Mouse (Mus musculus): ENCODE measurements around the gene Rnf169.

Gene Rnf169

GRCm38 (mm10) chr7:99946356-99946755, 33.9 kb downstream of the Rnf169 start:
- peak; percentile 17 for DNase-seq (ENCODE audit: low spot score)

DNA sequence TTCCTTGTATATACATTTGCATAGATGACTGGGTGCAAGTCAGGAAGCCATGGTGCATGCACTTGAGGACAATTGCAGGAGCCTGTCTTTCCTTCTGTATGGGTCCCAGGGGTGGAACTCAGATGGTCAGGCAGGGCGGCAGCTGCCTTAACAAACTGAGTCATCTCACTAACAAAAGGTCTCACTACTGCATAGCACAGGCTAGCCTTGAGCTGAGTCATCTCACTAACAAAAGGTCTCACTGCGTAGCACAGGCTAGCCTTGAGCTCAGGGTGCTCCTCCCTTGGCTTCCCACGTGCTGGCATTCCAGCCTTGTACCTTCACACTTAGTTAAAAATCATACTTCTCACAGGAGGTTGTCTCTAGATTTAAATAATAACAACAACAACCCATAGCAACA, 34.3 kb downstream of the Rnf169 start:
- peak; percentile 4 for DNase-seq (ENCODE audit: low spot score)

DNA sequence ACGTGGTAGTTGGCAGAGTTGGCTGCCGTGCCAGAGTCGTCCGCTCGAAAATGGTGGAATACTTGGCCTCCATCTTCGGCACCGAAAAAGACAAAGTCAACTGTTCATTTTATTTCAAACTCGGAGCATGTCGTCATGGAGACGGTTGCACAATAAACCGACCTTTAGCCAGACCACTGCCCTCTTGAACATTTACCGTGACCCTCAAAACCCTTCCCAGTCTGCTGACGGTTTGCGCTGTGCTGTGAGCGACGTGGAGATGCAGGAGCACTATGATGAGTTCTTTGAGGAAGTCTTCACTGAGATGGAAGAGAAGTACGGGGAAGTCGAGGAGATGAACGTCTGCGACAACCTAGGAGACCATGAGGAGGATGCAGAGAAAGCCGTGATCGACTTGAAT, 35.2 kb downstream of the Rnf169 start:
- peak; percentile 15 for DNase-seq (ENCODE audit: low spot score)

- DNase-seq (ENCODE audit: low spot score): no peak
Measured at GRCm38 (mm10) chr7:99944520-99944919, 35.7 kb downstream of the Rnf169 start.

- DNase-seq (ENCODE audit: low spot score): no peak
Measured at GRCm38 (mm10) chr7:99940669-99941068, 39.6 kb downstream of the Rnf169 start.

DNA sequence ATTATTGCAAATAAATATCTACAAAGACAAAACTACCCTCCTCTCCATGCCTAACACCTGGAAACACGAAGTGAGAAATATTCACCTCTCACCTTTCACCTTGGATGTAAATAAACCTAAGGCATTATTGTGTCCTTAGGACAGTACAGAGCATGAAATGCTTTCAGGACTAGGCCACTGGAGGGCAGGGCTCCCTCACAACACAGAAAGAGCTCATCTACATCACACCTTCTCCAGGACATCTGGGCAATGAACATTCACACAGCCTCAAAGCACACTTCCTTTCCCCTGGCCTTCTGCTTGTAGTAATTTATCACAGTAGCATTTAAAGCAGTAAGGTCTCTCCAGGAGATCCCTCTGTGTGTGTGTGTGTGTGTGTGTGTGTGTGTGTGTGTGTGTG, 44.5 kb downstream of the Rnf169 start:
- peak; percentile 33 for DNase-seq (ENCODE audit: low spot score)

DNA sequence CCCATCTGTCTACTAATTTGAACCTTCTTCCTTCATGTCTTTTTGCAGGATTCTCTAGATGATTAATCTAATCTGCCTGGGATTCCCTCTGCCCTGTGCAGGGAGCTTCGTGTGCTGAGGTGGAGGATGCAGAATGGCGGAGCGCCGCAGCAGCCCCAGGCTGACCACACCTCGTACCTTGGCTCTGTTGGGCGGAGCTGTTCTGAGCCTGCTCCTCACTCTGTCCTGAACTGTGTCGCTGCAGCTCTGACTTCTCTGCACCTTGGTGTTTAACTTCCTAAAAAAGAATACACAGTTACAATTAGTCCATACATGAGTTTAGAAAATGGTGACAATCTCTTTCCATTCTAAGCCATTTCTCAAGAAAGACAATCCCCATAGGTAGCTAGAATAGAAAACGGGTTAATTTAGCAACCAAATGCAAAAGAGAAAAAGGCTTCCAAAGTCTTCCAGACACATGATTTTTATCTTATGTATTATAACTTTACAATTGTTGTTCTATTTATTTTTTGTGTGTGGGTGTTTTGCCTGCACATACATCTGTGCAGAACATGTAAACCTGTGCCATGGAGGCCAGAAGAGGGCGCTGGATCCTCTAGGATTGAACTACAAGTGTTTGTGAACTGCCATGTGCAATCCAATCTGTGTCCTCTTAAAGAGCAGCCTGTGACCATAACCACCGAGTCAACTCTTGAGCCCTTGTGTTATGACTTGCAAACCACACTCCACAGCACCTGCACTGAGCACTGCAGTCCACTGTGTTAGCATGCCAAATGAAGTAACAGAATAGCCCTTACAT, 53.1 kb downstream of the Rnf169 start:
- peak; percentile 77 for DNase-seq (ENCODE audit: low spot score)

GRCm38 (mm10) chr7:99920416-99920815, 59.8 kb downstream of the Rnf169 start:
- no peak for DNase-seq (ENCODE audit: low spot score)

- no peak for DNase-seq (ENCODE audit: low spot score)
Measured at GRCm38 (mm10) chr7:99919971-99920370, 60.3 kb downstream of the Rnf169 start.

GRCm38 (mm10) chr7:99919164-99919563, 61.1 kb downstream of the Rnf169 start:
- no peak for DNase-seq (ENCODE audit: low spot score)

- peak; percentile 50 for DNase-seq (ENCODE audit: low spot score)
Measured at GRCm38 (mm10) chr7:99917320-99917844, 62.9 kb downstream of the Rnf169 start.

- DNase-seq (ENCODE audit: low spot score): peak; percentile 70
Measured at GRCm38 (mm10) chr7:99916741-99917319, 63.4 kb downstream of the Rnf169 start.

DNA sequence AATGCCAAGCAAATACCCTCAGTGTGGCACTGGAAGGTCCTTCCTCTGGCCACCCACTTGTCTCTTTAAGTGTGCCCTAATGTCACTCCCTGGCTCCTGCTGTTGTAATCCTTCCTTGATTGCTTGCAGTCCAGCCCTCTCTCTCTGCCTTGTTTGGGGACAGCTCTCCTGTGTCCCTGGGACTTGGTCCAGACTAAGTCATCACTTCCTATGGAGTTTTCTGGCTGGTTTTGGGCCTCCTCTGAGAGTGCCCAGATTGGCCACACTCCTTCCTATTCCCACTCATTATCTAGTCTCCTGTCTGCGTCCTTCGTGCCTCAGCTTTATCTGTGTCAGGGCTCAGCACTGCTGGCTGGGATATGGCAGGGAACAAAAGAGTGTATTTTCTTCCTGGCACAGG, 64.7 kb downstream of the Rnf169 start:
- DNase-seq (ENCODE audit: low spot score): no peak

DNA sequence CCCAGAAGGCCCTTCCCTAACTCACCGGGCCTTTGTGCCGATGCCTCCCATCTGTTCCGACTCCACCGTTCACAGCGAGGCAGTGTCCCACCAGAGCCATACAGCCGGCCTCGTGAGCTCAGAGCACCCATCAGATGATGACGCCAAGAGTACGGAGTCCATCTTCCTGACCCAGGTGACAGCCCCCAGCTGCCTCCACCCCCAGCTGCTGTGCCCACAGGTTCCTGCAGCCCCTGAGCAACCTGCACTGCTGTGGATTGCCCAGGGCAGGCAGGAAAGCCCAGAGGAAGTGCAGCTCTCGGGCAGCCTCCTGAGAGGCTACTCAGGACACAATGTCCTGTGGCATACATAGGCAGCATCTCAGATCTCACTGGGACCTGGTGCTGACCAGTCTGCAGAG, 65.9 kb downstream of the Rnf169 start:
- DNase-seq (ENCODE audit: low spot score): no peak

- no peak for DNase-seq (ENCODE audit: low spot score)
Measured at GRCm38 (mm10) chr7:99911038-99911437, 69.2 kb downstream of the Rnf169 start.

GRCm38 (mm10) chr7:99907463-99907862, 72.8 kb downstream of the Rnf169 start:
- DNase-seq (ENCODE audit: low spot score): no peak

- no peak for DNase-seq (ENCODE audit: low spot score)
Measured at GRCm38 (mm10) chr7:99906346-99906745, 73.9 kb downstream of the Rnf169 start.

DNA sequence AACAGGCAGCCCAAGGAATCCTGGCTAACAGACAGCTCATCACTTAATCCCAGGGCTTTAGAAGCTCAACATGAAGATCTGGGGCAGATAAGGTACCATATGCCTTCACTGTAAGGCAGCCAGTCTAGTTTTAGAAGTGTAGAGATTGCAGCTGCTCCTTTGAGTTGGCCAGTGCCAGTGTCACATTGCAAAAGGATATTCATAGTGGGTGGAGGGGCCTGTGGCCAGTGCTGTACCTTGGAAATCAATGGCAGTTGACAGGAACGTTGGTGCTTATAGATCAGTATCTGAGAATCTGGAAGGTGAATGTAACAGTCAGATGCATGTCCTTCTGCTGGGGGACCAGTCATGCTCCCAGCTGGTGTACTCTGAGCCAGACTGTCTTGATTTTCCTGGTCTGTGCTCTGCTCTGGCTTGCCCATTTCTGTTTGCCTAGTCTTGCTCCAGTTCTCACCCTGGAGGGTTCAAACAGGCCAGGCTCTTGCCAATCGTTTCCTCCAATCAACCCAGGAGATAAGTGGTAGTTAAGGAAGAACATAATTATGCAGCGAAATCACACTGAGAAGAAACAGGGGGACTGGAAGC, 75.7 kb downstream of the Rnf169 start:
- no peak for DNase-seq (ENCODE audit: low spot score)

DNA sequence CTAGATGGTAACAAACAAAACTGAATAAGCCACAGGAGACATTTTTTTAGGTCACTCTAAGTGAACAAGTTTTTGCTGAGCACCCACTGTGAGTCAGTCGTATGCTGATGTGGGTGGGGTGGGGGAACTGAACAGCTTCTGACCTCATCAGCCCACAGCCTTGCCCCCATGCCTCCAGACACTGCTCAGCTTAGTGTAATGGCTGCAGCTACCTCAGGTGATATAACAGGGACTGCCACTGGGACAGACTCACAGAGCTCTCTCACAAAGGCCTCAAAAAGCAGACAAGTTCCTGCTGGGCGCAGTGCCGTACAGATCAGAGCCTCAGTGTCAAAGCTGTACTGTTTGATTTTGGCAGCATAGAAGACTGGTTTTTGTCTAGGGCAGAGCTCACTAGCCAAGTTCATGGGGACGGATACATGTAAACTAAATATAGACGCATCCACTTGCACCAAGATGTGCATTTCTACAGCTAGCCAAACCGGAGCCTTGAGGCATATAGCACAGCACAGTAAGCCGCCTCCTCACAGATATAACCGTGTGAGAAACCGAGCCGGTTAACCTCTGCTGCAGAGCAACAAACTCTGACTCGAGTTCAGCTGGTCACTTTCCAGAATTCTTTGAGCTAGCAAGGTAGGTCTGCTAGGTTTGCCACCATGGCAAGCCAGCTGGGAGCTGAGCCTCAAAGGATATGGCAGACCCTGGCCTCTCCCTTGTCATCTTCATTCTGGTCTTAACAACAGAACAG, 77.2 kb downstream of the Rnf169 start:
- no peak for DNase-seq (ENCODE audit: low spot score)

- DNase-seq (ENCODE audit: low spot score): no peak
Measured at GRCm38 (mm10) chr7:99902208-99902607, 78.0 kb downstream of the Rnf169 start.

DNA sequence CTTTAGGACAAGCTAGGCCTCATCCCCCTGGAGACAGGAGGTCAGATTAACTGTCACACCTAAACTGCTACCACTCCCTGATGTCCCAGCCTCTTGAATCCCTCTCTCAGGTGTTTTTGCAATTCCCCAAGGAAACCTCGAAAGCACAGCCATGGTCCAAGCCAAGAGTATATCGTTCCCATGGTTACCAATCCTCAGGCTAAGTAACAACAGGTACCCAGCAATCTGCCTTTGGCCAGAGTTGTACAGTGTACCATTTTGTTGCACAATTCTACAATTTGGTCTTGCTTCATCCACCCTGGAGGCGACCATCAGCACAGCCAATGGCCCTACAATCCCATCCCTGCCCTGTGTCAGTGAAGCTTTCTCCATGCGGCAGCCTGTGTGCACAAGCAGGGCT, 83.3 kb downstream of the Rnf169 start:
- no peak for DNase-seq (ENCODE audit: low spot score)

DNA sequence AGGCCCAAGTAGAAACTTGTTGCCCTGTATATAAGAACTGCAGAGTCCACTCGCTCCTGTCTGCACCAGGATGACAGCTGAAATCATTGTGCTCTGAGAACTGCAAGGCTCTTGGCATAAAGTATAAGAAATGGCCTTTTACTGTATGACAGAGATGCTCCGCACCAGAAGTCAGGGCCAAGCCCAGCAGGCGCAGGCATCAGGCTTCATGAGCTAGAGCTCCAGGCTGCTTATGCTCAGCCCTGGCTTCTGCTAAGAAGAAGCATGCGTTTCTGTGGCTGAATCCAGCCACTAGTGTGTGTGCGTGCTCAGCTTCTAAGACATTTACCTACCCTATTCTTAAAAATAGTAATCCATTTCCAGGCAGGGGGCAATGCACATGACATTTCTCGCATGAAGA, 85.8 kb downstream of the Rnf169 start:
- no peak for DNase-seq (ENCODE audit: low spot score)
